Mouse (Mus musculus): ENCODE data around the gene Mdm2. TPM values are rescaled to one million over a fixed set of nuclear protein-coding genes. Genes with fewer than 3 reads are reported as not detected.

Gene Mdm2
- polyA plus RNA-seq, 1 experiment, result 83.0 TPM

GRCm38 (mm10) chr10:117650042-117650655 is 60.4 kb downstream of the Mdm2 start:
- no peak for DNase-seq
- TF ChIP-seq POLR2A (IDR thresholded peaks at IDR 0.05; ENCODE audit: control insufficient read depth, extremely low read depth, insufficient read depth, low read length, poor library complexity) (no peak), CTCF (IDR thresholded peaks at IDR 0.05; ENCODE audit: borderline replicate concordance, control insufficient read depth, extremely low read depth, insufficient read depth, low read length, poor library complexity) (no peak)
- peaks cover 19% of the 10 kb centered on the region for H3K4me1 ChIP-seq (replicated peaks; ENCODE audit: control insufficient read depth, insufficient read depth, low read length)
- no peaks in the 10 kb centered on the region for H3K36me3 ChIP-seq (ENCODE audit: control insufficient read depth, insufficient read depth, low read length)
- no peaks in the 10 kb centered on the region for H3K27me3 ChIP-seq (ENCODE audit: control insufficient read depth, insufficient read depth, low read length)
- H3K4me3 ChIP-seq (ENCODE audit: control insufficient read depth, insufficient read depth, low read length), result no peak overlapping the region
- H3K27ac ChIP-seq (ENCODE audit: control insufficient read depth, insufficient read depth, low read length), result no peak overlapping the region
- WGBS, result 95% methylated on average over 12 of the region's 12 CpGs

DNA sequence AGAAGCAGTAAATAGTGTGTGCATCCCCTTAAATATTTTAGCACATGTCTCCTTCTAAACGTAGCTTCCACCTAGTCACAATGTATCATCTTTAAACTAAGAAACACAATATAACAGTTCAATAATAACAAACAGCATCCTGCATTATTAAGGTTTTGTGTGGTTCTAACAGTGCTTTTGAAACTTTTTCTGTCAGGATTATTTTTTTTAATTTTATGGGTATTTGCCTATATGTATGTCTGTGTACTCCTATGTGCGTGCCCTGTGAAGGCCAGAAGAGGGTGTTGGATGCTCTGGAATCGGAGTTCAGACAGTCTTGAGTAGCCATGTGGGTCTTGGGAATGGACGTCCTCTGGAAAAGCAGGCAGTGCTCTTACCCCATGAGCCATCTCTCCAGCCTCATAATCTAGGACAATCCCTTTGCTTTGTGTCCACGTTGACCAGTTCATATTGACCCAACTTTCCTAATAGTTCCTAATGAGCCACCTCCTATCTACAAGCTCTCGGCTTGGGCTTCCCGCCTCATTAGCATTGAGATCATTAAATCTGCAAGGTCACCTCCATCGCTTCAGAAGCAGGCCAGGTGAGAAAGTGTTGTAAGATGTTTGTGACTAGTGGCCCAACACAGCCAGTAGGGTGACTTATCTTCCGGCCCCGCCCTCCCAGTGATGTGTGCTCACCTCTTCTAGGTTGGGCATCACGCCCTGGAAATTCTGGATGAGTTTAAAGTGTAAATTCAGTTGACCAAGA is 61.1 kb downstream of the Mdm2 start:
- no peaks in the 10 kb centered on the region for H3K27me3 ChIP-seq (ENCODE audit: control insufficient read depth, insufficient read depth, low read length)
- H3K4me1 ChIP-seq (replicated peaks; ENCODE audit: control insufficient read depth, insufficient read depth, low read length), result peaks cover 19% of the 10 kb centered on the region
- WGBS, result 98% methylated on average over 11 of the region's 11 CpGs
- TF ChIP-seq CTCF (IDR thresholded peaks at IDR 0.05; ENCODE audit: borderline replicate concordance, control insufficient read depth, extremely low read depth, insufficient read depth, low read length, poor library complexity) (no peak), POLR2A (IDR thresholded peaks at IDR 0.05; ENCODE audit: control insufficient read depth, extremely low read depth, insufficient read depth, low read length, poor library complexity) (no peak)
- no peak overlapping the region for H3K4me3 ChIP-seq (ENCODE audit: control insufficient read depth, insufficient read depth, low read length)
- H3K27ac ChIP-seq (ENCODE audit: control insufficient read depth, insufficient read depth, low read length), result no peak overlapping the region
- no peak for DNase-seq
- H3K36me3 ChIP-seq (ENCODE audit: control insufficient read depth, insufficient read depth, low read length), result no peaks in the 10 kb centered on the region

- Histone ChIP-seq H3K36me3 (ENCODE audit: control insufficient read depth, insufficient read depth, low read length) (no peaks in the 10 kb centered on the region), H3K27ac (ENCODE audit: control insufficient read depth, insufficient read depth, low read length) (no peak overlapping the region), H3K27me3 (ENCODE audit: control insufficient read depth, insufficient read depth, low read length) (no peaks in the 10 kb centered on the region), H3K4me3 (ENCODE audit: control insufficient read depth, insufficient read depth, low read length) (no peak overlapping the region), H3K4me1 (replicated peaks; ENCODE audit: control insufficient read depth, insufficient read depth, low read length) (peaks cover 17% of the 10 kb centered on the region)
- WGBS, result 98% methylated on average over 3 of the region's 3 CpGs
- no peak for DNase-seq
- no peak for TF ChIP-seq POLR2A (IDR thresholded peaks at IDR 0.05; ENCODE audit: control insufficient read depth, extremely low read depth, insufficient read depth, low read length, poor library complexity)
- TF ChIP-seq CTCF (IDR thresholded peaks at IDR 0.05; ENCODE audit: borderline replicate concordance, control insufficient read depth, extremely low read depth, insufficient read depth, low read length, poor library complexity), result no peak
These were observed 61.9 kb downstream of the Mdm2 start for GRCm38 (mm10) chr10:117648643-117649042.

GRCm38 (mm10) chr10:117647964-117648472 is 62.5 kb downstream of the Mdm2 start:
- WGBS, result 98% methylated on average over 2 of the region's 2 CpGs
- TF ChIP-seq CTCF (IDR thresholded peaks at IDR 0.05; ENCODE audit: borderline replicate concordance, control insufficient read depth, extremely low read depth, insufficient read depth, low read length, poor library complexity) (no peak), POLR2A (IDR thresholded peaks at IDR 0.05; ENCODE audit: control insufficient read depth, extremely low read depth, insufficient read depth, low read length, poor library complexity) (no peak)
- Histone ChIP-seq H3K4me1 (replicated peaks; ENCODE audit: control insufficient read depth, insufficient read depth, low read length) (peaks cover 13% of the 10 kb centered on the region), H3K27ac (ENCODE audit: control insufficient read depth, insufficient read depth, low read length) (no peak overlapping the region), H3K27me3 (ENCODE audit: control insufficient read depth, insufficient read depth, low read length) (no peaks in the 10 kb centered on the region), H3K4me3 (ENCODE audit: control insufficient read depth, insufficient read depth, low read length) (no peak overlapping the region), H3K36me3 (ENCODE audit: control insufficient read depth, insufficient read depth, low read length) (no peaks in the 10 kb centered on the region)
- no peak for DNase-seq

DNA sequence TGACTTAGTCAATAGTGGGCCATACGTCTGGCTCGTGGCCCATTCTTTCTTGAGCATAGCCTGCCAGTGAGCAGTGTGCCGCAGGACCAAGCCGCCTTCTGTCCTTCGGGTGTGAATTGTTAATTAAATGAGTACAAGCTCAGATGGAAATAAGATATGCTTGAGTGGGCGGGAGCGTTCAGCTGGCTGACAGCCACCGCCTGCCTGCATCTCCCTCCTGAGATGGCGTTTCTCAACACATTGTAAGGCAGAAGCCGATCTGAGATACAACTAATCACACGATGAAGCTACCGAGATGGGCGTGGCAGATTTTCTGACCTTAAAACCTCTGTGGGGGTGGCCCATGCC is 63.4 kb downstream of the Mdm2 start:
- peaks cover 11% of the 10 kb centered on the region for H3K4me1 ChIP-seq (replicated peaks; ENCODE audit: control insufficient read depth, insufficient read depth, low read length)
- no peaks in the 10 kb centered on the region for H3K36me3 ChIP-seq (ENCODE audit: control insufficient read depth, insufficient read depth, low read length)
- H3K27me3 ChIP-seq (ENCODE audit: control insufficient read depth, insufficient read depth, low read length), result no peaks in the 10 kb centered on the region
- no peak overlapping the region for H3K27ac ChIP-seq (ENCODE audit: control insufficient read depth, insufficient read depth, low read length)
- no peak for TF ChIP-seq POLR2A (IDR thresholded peaks at IDR 0.05; ENCODE audit: control insufficient read depth, extremely low read depth, insufficient read depth, low read length, poor library complexity)
- TF ChIP-seq CTCF (IDR thresholded peaks at IDR 0.05; ENCODE audit: borderline replicate concordance, control insufficient read depth, extremely low read depth, insufficient read depth, low read length, poor library complexity), result no peak
- WGBS, result 91% methylated on average over 13 of the region's 13 CpGs
- no peak for DNase-seq
- H3K4me3 ChIP-seq (ENCODE audit: control insufficient read depth, insufficient read depth, low read length), result no peak overlapping the region

- no peak overlapping the region for H3K27ac ChIP-seq (ENCODE audit: control insufficient read depth, insufficient read depth, low read length)
- H3K27me3 ChIP-seq (ENCODE audit: control insufficient read depth, insufficient read depth, low read length), result no peaks in the 10 kb centered on the region
- 92% methylated on average over 5 of the region's 5 CpGs for WGBS
These were observed 63.9 kb downstream of the Mdm2 start for GRCm38 (mm10) chr10:117646482-117647157.

More at GRCm38 (mm10) chr10:117646482-117647157, 63.9 kb downstream of the Mdm2 start:
- TF ChIP-seq CTCF (IDR thresholded peaks at IDR 0.05; ENCODE audit: borderline replicate concordance, control insufficient read depth, extremely low read depth, insufficient read depth, low read length, poor library complexity) (no peak), POLR2A (IDR thresholded peaks at IDR 0.05; ENCODE audit: control insufficient read depth, extremely low read depth, insufficient read depth, low read length, poor library complexity) (no peak)
- peaks cover 6% of the 10 kb centered on the region for H3K4me1 ChIP-seq (replicated peaks; ENCODE audit: control insufficient read depth, insufficient read depth, low read length)
- no peak overlapping the region for H3K4me3 ChIP-seq (ENCODE audit: control insufficient read depth, insufficient read depth, low read length)
- no peak for DNase-seq
- H3K36me3 ChIP-seq (ENCODE audit: control insufficient read depth, insufficient read depth, low read length), result no peaks in the 10 kb centered on the region

All from thymus, adult 2 months (tissue).